Mouse (Mus musculus) liver, postnatal 0 days (tissue): ENCODE results near the gene Sec61b. TPM values are rescaled to one million over a fixed set of nuclear protein-coding genes. Genes with fewer than 3 reads are reported as not detected.

ENCODE experiments used
- ATAC-seq: fragments of 200-750 bp; cut with Nextera tagmentation; 2 replicates; pipeline ENCODE4 v1.8.0; 2017; ENCODE audit warnings: mild to moderate bottlenecking, moderate library complexity
- DNase-seq: peaks from one replicate; pipeline ENCODE4 v3.0.0-alpha.2; 2016
- H3K27ac ChIP-seq: fragments of 300-500 bp; sonication (generic); 2 replicates; pipeline ENCODE4 v1.5.1; 2014; ENCODE audit warnings: antibody characterized with exemption, moderate library complexity, mild to moderate bottlenecking, low read depth
- H3K27me3 ChIP-seq: fragments of 300-500 bp; sonication (generic); 2 replicates; pipeline ENCODE4 v1.6.1; 2014; ENCODE audit warnings: low read length, control low read depth, mixed read lengths; ENCODE audit not compliant: insufficient read depth
- H3K36me3 ChIP-seq: fragments of 300-500 bp; sonication (generic); replicated peaks from 2 replicates; pipeline ENCODE4 v1.6.1; 2014; ENCODE audit warnings: mild to moderate bottlenecking, control low read depth, low read length, moderate library complexity, mixed read lengths; ENCODE audit not compliant: insufficient read depth
- H3K4me1 ChIP-seq: fragments of 300-500 bp; sonication (generic); 2 replicates; pipeline ENCODE4 v1.6.1; 2014; ENCODE audit warnings: antibody characterized with exemption, mild to moderate bottlenecking, control low read depth; ENCODE audit not compliant: insufficient read depth
- H3K4me2 ChIP-seq: fragments of 300-500 bp; sonication (generic); 2 replicates; pipeline ENCODE4 v1.6.1; 2014; ENCODE audit warnings: low read depth, mild to moderate bottlenecking, low read length, moderate library complexity, mixed read lengths
- H3K4me3 ChIP-seq: fragments of 300-500 bp; sonication (generic); 2 replicates; pipeline ENCODE4 v1.5.1; 2014; ENCODE audit warnings: low read depth, low read length
- H3K9ac ChIP-seq: fragments of 300-500 bp; sonication (generic); replicated peaks from 2 replicates; pipeline ENCODE4 v1.6.1; 2014; ENCODE audit warnings: mild to moderate bottlenecking, moderate library complexity
- H3K9me3 ChIP-seq: fragments of 300-500 bp; sonication (generic); 2 replicates; pipeline ENCODE4 v1.6.1; 2016; ENCODE audit warnings: mild to moderate bottlenecking, control low read depth, low read length, mixed read lengths
- CTCF ChIP-seq: sonication (generic); IDR thresholded peaks from 2 replicates; pipeline ENCODE4 v1.5.1; 2016; ENCODE audit warnings: antibody characterized with exemption, low read depth
- EP300 ChIP-seq: IDR thresholded peaks from 2 replicates; pipeline ENCODE4 v1.6.1; 2016; ENCODE audit warnings: antibody characterized with exemption, low read depth, mild to moderate bottlenecking
- WGBS: fragments of 180-500 bp; shearing (Covaris S2); extraction: QIAGEN DNeasy Blood & Tissue Kit; methylation state at CpG from one replicate; pipeline ENCODE4 v1.1.7; 2014; ENCODE audit not compliant: insufficient replicate concordance; 5-methylcytosine and 5-hydroxymethylcytosine counted together
- polyA plus RNA-seq: library from polyadenylated mRNA; unstranded; fragments of >200 nt; fragmentation: Nextera tagmentation; extraction: Ambion mirVana; gene quantifications from 2 replicates; pipeline ENCODE4 v1.2.1, GENCODE M21; 2015

The Sec61b gene
- polyA plus RNA-seq, 1 experiment from 2014 or later = 189 TPM

DNA sequence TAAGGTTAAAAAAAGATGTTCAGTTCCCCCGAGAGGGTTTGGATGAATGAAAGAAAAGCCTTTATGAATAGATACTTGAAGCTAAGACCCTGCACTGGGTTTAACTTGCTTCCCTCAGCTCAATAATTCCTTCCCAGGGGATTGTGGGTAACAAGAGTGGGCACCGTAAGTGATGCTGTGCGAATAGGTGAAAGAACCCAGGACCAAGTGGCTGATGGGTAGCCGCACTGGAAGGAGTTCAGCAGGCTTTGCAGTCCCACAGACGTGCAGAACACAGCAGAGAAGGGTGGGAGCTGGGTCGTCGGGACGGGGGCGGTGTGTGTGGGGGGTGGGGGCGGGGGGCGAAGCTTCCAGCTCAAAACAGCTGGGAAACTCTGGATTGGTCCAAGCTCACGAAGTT is 39.3 kb upstream of the Sec61b start:
- Histone ChIP-seq H3K4me3 (no peak overlapping the region), H3K9me3 (no peaks in the 10 kb centered on the region), H3K36me3 (no peaks in the 10 kb centered on the region), H3K4me1 (peaks cover 9% of the 10 kb centered on the region), H3K4me2 (no peak overlapping the region), H3K9ac (no peak overlapping the region), H3K27me3 (no peaks in the 10 kb centered on the region), H3K27ac (no peak overlapping the region)
- WGBS = 75% methylated on average over 12 of the region's 12 CpGs
- TF ChIP-seq EP300 (no peak), CTCF (no peak)
- DNase-seq (no peak), ATAC-seq (no peak)

DNA sequence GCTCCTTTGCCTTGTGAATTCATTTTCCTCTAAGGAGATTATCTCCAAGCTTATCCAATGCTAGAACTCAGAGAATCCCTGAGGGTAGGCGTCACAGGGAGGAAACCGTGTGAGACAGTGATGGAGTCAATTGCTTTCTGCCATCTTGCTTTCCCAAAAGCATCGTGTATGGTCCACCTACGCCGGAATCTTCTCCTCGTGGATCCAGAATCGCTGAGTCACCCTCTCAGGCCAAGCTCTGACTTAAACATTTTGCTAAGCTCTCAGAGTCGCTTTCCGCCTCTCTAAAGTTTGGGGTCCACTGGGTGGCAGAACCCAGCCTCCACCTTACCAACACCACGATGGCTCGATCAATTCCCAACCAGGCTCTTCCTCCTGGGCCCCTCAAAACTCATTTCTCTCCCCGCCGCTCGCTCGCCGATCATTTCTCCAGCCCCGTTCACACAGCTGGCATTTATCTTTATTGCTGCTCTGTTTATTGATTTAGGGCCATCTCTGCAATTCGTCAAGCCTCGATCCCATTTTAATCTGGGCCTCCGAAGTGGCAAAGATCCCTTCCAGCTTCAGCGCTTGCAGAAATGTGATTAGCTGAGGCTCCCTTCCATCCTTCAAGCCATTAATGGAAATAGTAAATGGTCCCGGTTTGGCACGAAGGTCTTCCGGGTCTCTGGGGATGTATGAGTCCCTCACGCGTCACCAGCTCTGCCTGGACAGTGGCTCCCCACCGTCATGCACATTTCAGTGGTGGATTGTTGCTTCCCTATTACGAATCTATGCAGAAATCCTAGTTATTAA is 38.7 kb upstream of the Sec61b start:
- ATAC-seq (no peak), DNase-seq (peak; percentile 9)
- 65% methylated on average over 28 of the region's 28 CpGs for WGBS
- no peak overlapping the region for H3K4me3 ChIP-seq
- H3K9ac ChIP-seq = no peak overlapping the region
- H3K27me3 ChIP-seq = no peaks in the 10 kb centered on the region
- H3K4me2 ChIP-seq = no peak overlapping the region
- H3K27ac ChIP-seq = no peak overlapping the region
- TF ChIP-seq CTCF (no peak), EP300 (no peak)
- no peaks in the 10 kb centered on the region for H3K36me3 ChIP-seq
- H3K4me1 ChIP-seq = peaks cover 9% of the 10 kb centered on the region
- no peaks in the 10 kb centered on the region for H3K9me3 ChIP-seq

DNA sequence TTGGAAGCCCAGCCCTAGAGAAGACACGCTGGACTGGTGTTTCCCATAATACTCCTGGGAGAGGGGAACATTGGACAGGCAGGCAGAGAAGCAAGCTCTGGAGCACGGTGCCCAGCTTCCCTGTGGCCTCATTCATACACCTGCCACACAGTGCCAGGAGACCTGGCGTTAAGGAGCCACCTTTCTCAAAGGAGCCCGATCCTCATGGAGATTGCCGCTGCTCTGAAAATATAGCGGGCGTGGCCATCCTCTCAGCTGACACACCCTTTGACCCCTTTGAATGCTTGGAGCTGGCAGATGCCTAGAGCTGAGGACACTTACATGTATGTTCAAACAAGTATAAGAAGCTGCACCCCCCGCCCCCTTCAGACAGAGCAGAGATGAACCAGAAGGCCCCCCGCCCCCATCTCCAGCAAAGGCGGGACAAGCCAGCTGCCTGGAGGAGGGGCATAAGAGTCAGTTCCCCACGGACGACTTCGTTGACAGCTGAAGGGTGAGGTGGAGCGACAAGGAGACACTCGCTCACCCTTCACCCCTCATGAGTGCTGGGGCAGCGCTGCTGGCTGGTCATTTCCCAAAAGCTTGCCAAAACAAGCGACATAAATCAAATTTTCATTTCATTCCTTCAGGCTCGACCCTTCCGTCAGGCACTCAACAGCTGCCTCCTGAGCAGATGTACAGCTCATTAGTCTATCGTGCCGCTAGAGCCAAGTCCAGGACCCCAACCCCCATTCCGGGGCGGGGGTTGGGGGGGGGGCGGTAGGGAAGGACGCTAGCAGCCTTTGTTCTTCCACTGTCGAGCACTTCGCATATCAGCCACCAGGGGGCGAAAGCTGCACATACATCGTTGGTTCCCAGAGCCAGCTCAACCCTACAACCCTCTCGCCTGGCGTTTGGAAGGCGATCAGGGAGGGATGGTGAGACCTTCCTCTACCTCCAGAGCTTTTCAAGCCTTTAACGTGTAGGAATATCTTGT is 36.8 kb upstream of the Sec61b start:
- WGBS = 3% methylated on average over 33 of the region's 33 CpGs
- peak overlapping the region; percentile 51 for H3K9ac ChIP-seq
- H3K4me2 ChIP-seq = peak overlapping the region; percentile 97
- ATAC-seq (peak; percentile 49), DNase-seq (peak; percentile 82)
- no peaks in the 10 kb centered on the region for H3K27me3 ChIP-seq
- peaks cover 9% of the 10 kb centered on the region for H3K4me1 ChIP-seq
- H3K27ac ChIP-seq = no peak overlapping the region
- no peaks in the 10 kb centered on the region for H3K9me3 ChIP-seq
- no peak for TF ChIP-seq EP300
- peak; percentile 94 for TF ChIP-seq CTCF
- no peaks in the 10 kb centered on the region for H3K36me3 ChIP-seq
- H3K4me3 ChIP-seq = peak overlapping the region; percentile 57

DNA sequence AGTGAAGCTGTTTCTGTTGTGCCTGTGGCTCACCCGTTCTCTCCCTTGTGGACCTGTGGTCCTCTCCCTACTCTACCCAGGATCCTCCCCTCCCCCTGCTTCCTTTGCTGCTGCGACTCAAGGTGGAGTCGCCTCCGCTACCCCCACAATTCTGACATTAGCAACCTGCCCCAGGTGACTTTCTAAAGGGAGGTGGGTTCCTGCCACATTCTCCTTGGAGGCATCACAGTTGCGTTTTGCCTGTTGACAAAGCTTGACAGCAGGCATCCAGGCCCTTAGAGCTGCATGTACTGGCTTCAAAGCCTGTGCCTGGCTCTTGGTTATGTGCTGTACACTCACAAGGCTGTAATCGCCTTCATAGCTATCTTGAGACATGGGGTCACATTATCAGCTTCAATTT is 35.5 kb upstream of the Sec61b start:
- Histone ChIP-seq H3K27me3 (no peaks in the 10 kb centered on the region), H3K9ac (no peak overlapping the region), H3K9me3 (no peaks in the 10 kb centered on the region), H3K4me2 (no peak overlapping the region), H3K27ac (no peak overlapping the region), H3K36me3 (no peaks in the 10 kb centered on the region), H3K4me3 (no peak overlapping the region), H3K4me1 (peaks cover 7% of the 10 kb centered on the region)
- no peak for ATAC-seq
- no peak for TF ChIP-seq CTCF
- TF ChIP-seq EP300 = no peak
- DNase-seq = no peak
- WGBS = 72% methylated on average over 6 of the region's 6 CpGs

DNA sequence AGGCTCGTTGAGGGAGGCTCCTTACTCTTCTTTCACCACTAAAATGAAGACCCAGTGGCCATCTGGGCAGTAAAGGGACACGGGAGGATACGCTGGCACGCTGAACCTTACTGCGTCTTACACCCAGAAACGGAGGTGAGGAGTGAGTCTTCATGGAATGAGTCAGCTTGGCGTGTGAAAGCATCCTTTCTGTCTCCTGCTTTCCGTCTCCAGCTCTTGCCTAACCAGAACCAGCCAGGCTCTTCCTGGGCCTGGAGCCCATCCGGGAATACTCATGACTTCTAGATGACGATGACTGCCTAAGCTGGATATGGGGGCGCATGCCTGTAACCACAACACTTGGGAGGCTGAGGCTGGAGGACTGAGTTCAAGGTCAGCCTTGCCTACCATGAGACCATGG is 33.5 kb upstream of the Sec61b start:
- no peak overlapping the region for H3K27ac ChIP-seq
- no peak for DNase-seq
- H3K4me1 ChIP-seq = peaks cover 7% of the 10 kb centered on the region
- no peaks in the 10 kb centered on the region for H3K36me3 ChIP-seq
- 80% methylated on average over 11 of the region's 11 CpGs for WGBS
- no peak overlapping the region for H3K9ac ChIP-seq
- H3K4me2 ChIP-seq = no peak overlapping the region
- ATAC-seq = no peak
- H3K4me3 ChIP-seq = no peak overlapping the region
- H3K9me3 ChIP-seq = no peaks in the 10 kb centered on the region
- no peaks in the 10 kb centered on the region for H3K27me3 ChIP-seq
- TF ChIP-seq CTCF = no peak
- no peak for TF ChIP-seq EP300

DNA sequence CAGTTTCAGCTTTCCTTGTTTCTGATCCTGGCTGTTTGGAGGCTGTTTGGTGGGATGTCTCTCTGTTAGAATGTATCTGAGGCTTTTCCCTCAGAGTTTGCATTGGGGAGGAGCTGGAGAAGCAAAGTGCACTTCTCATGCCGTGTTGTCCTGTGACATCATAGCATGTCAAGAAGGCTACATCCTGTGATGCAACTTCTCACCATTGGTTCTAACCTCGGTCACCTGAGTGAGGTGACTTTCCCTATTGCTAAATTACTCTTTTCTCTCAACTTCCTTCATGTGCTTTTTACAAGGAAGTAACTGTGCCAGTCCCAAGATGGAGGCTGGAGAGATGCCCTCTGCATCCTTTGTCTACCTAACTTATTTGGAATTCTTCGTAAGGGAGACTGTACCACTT is 25.9 kb upstream of the Sec61b start:
- H3K4me1 ChIP-seq = no peaks in the 10 kb centered on the region
- H3K36me3 ChIP-seq = no peaks in the 10 kb centered on the region
- H3K9me3 ChIP-seq = no peaks in the 10 kb centered on the region
- 67% methylated on average over 3 of the region's 3 CpGs for WGBS
- no peak overlapping the region for H3K9ac ChIP-seq
- no peak overlapping the region for H3K4me3 ChIP-seq
- H3K27me3 ChIP-seq = no peaks in the 10 kb centered on the region
- ATAC-seq = no peak
- no peak overlapping the region for H3K4me2 ChIP-seq
- DNase-seq = no peak
- no peak for TF ChIP-seq EP300
- no peak overlapping the region for H3K27ac ChIP-seq
